Mouse (Mus musculus): ENCODE measurements around the gene Ppp1r12c. TPM values are rescaled to one million over a fixed set of nuclear protein-coding genes. Genes with fewer than 3 reads are reported as not detected.

Ppp1r12c gene
- polyA plus RNA-seq, 1 experiment from 2014 or later, result 49.7 TPM

- no peaks in the 10 kb centered on the region for H3K36me3 ChIP-seq
- ATAC-seq (ENCODE audit: low FRiP score), result no peak
- no peak overlapping the region for H3K27ac ChIP-seq
- no peak overlapping the region for H3K4me2 ChIP-seq
- H3K27me3 ChIP-seq, result peaks cover 12% of the 10 kb centered on the region; the same call in 1 of the 2 replicates
- H3K9me3 ChIP-seq, result no peaks in the 10 kb centered on the region
- WGBS, result 83% methylated on average over 8 of the region's 8 CpGs
- H3K4me3 ChIP-seq, result no peak overlapping the region
- H3K4me1 ChIP-seq (replicated peaks), result peaks cover 13% of the 10 kb centered on the region
- no peak overlapping the region for H3K9ac ChIP-seq
Measured at GRCm38 (mm10) chr7:4511489-4512224, 10.2 kb upstream of the Ppp1r12c start.

- 12% methylated on average over 24 of the region's 24 CpGs for WGBS
- H3K4me3 ChIP-seq, result no peak overlapping the region
- H3K9me3 ChIP-seq, result no peaks in the 10 kb centered on the region
- H3K27ac ChIP-seq, result no peak overlapping the region
- 0 out of 2 replicates have a peak, but pooled peaks cover 4% of the 10 kb centered on the region for H3K4me1 ChIP-seq (replicated peaks)
- no peak overlapping the region for H3K9ac ChIP-seq
- H3K36me3 ChIP-seq, result no peaks in the 10 kb centered on the region
- ATAC-seq (ENCODE audit: low FRiP score), result peak; percentile 54
- no peak overlapping the region for H3K4me2 ChIP-seq
- peaks cover 12% of the 10 kb centered on the region; the same call in 1 of the 2 replicates for H3K27me3 ChIP-seq
Measured at GRCm38 (mm10) chr7:4509863-4510608, 8.6 kb upstream of the Ppp1r12c start.

- H3K9ac ChIP-seq, result no peak overlapping the region
- H3K27ac ChIP-seq, result no peak overlapping the region
- no peak overlapping the region for H3K4me2 ChIP-seq
- H3K9me3 ChIP-seq, result no peaks in the 10 kb centered on the region
- no peaks in the 10 kb centered on the region for H3K36me3 ChIP-seq
- ATAC-seq (ENCODE audit: low FRiP score), result no peak
- no peak overlapping the region for H3K4me3 ChIP-seq
- no peaks in the 10 kb centered on the region for H3K4me1 ChIP-seq (replicated peaks)
- 92% methylated on average over 8 of the region's 8 CpGs for WGBS
- peaks cover 12% of the 10 kb centered on the region; the same call in 1 of the 2 replicates for H3K27me3 ChIP-seq
Measured at GRCm38 (mm10) chr7:4508739-4509116, 7.2 kb upstream of the Ppp1r12c start.

- Histone ChIP-seq H3K36me3 (no peaks in the 10 kb centered on the region), H3K4me1 (replicated peaks) (no peaks in the 10 kb centered on the region), H3K27me3 (peaks cover 12% of the 10 kb centered on the region; the same call in 1 of the 2 replicates), H3K27ac (no peak overlapping the region), H3K9ac (no peak overlapping the region), H3K4me3 (no peak overlapping the region), H3K9me3 (no peaks in the 10 kb centered on the region), H3K4me2 (no peak overlapping the region)
- ATAC-seq (ENCODE audit: low FRiP score), result no peak
- 78% methylated on average over 25 of the region's 32 CpGs for WGBS
Measured at GRCm38 (mm10) chr7:4508062-4508738, 6.7 kb upstream of the Ppp1r12c start.

GRCm38 (mm10) chr7:4507220-4507619, 5.7 kb upstream of the Ppp1r12c start:
- Histone ChIP-seq H3K4me3 (no peak overlapping the region), H3K36me3 (no peaks in the 10 kb centered on the region), H3K4me1 (replicated peaks) (0 out of 2 replicates have a peak, but pooled peaks cover 3% of the 10 kb centered on the region), H3K9me3 (no peaks in the 10 kb centered on the region), H3K27ac (no peak overlapping the region), H3K4me2 (no peak overlapping the region), H3K9ac (no peak overlapping the region), H3K27me3 (peaks cover 12% of the 10 kb centered on the region; the same call in 1 of the 2 replicates)
- WGBS, result 59% methylated on average over 3 of the region's 4 CpGs
- ATAC-seq (ENCODE audit: low FRiP score), result no peak

- H3K27me3 ChIP-seq, result peaks cover 12% of the 10 kb centered on the region; the same call in 1 of the 2 replicates
- no peak overlapping the region for H3K4me3 ChIP-seq
- no peaks in the 10 kb centered on the region for H3K36me3 ChIP-seq
- no peak overlapping the region for H3K9ac ChIP-seq
- peaks cover 14% of the 10 kb centered on the region for H3K4me1 ChIP-seq (replicated peaks)
- H3K9me3 ChIP-seq, result no peaks in the 10 kb centered on the region
- 56% methylated on average over 11 of the region's 11 CpGs for WGBS
- no peak for ATAC-seq (ENCODE audit: low FRiP score)
- no peak overlapping the region for H3K27ac ChIP-seq
- H3K4me2 ChIP-seq, result no peak overlapping the region
Measured at GRCm38 (mm10) chr7:4504646-4505435, 3.4 kb upstream of the Ppp1r12c start.

GRCm38 (mm10) chr7:4503858-4504257, 2.4 kb upstream of the Ppp1r12c start:
- WGBS, result 91% methylated on average over 5 of the region's 5 CpGs
- no peaks in the 10 kb centered on the region for H3K9me3 ChIP-seq
- H3K4me1 ChIP-seq (replicated peaks), result peaks cover 24% of the 10 kb centered on the region
- no peak overlapping the region for H3K9ac ChIP-seq
- no peak overlapping the region for H3K27ac ChIP-seq
- no peak overlapping the region for H3K4me2 ChIP-seq
- ATAC-seq (ENCODE audit: low FRiP score), result no peak
- H3K36me3 ChIP-seq, result no peaks in the 10 kb centered on the region
- H3K4me3 ChIP-seq, result no peak overlapping the region
- 0 out of 2 replicates have a peak, but pooled peaks cover 8% of the 10 kb centered on the region for H3K27me3 ChIP-seq

- Histone ChIP-seq H3K27me3 (0 out of 2 replicates have a peak, but pooled peaks cover under 1% of the 10 kb centered on the region), H3K27ac (no peak overlapping the region), H3K36me3 (no peaks in the 10 kb centered on the region), H3K4me2 (0 out of 2 replicates have a peak overlapping the region, but pooled peaks have one; percentile 89), H3K9ac (no peak overlapping the region), H3K4me3 (no peak overlapping the region), H3K4me1 (replicated peaks) (peaks cover 32% of the 10 kb centered on the region), H3K9me3 (no peaks in the 10 kb centered on the region)
- no peak for ATAC-seq (ENCODE audit: low FRiP score)
- 78% methylated on average over 4 of the region's 4 CpGs for WGBS
Measured at GRCm38 (mm10) chr7:4503100-4503499, 1.6 kb upstream of the Ppp1r12c start.

- peak; percentile 8; the same call in 1 of the 2 replicates for ATAC-seq (ENCODE audit: low FRiP score)
- Histone ChIP-seq H3K36me3 (peaks cover under 1% of the 10 kb centered on the region; the same call in 1 of the 2 replicates), H3K4me3 (peak overlapping the region; percentile 88), H3K27me3 (no peaks in the 10 kb centered on the region), H3K9ac (peak overlapping the region; percentile 94), H3K27ac (peak overlapping the region; percentile 92; the same call in 1 of the 2 replicates), H3K4me1 (replicated peaks) (peaks cover 37% of the 10 kb centered on the region), H3K9me3 (no peaks in the 10 kb centered on the region), H3K4me2 (peak overlapping the region; percentile 89)
- 14% methylated on average over 14 of the region's 14 CpGs for WGBS
Measured at GRCm38 (mm10) chr7:4502421-4503090, 1.1 kb upstream of the Ppp1r12c start.

GRCm38 (mm10) chr7:4500892-4501471, 498 bp downstream of the Ppp1r12c start:
- peak; percentile 53 for ATAC-seq (ENCODE audit: low FRiP score)
- Histone ChIP-seq H3K36me3 (peaks cover 15% of the 10 kb centered on the region), H3K4me1 (replicated peaks) (peaks cover 45% of the 10 kb centered on the region), H3K9ac (peak overlapping the region; percentile 94), H3K27me3 (no peaks in the 10 kb centered on the region), H3K4me2 (peak overlapping the region; percentile 89), H3K9me3 (no peaks in the 10 kb centered on the region), H3K4me3 (peak overlapping the region; percentile 88), H3K27ac (peak overlapping the region; percentile 92)
- WGBS, result under 1% methylated on average over 40 of the region's 52 CpGs

GRCm38 (mm10) chr7:4499034-4499433, 2.4 kb downstream of the Ppp1r12c start:
- Histone ChIP-seq H3K4me1 (replicated peaks) (peaks cover 45% of the 10 kb centered on the region), H3K4me3 (peak overlapping the region; percentile 88), H3K4me2 (peak overlapping the region; percentile 89), H3K36me3 (peaks cover 28% of the 10 kb centered on the region), H3K9ac (peak overlapping the region; percentile 94), H3K9me3 (no peaks in the 10 kb centered on the region), H3K27me3 (no peaks in the 10 kb centered on the region), H3K27ac (no peak overlapping the region)
- ATAC-seq (ENCODE audit: low FRiP score), result no peak
- 95% methylated on average over 4 of the region's 4 CpGs for WGBS

Measured in hindbrain, embryonic 13.5 days (tissue).